Mouse (Mus musculus) liver, postnatal 0 days (tissue): ENCODE measurements around the gene Pgpep1l. TPM values are rescaled to one million over a fixed set of nuclear protein-coding genes. Genes with fewer than 3 reads are reported as not detected.
A peak's percentile ranks its signal among the peaks of the same experiment; 100 is the strongest.
"Not testable (repeated sequence)": the region's sequence is repeated elsewhere in the genome, so short reads cannot be mapped to it uniquely, and the experiment has no call there.

Experiments
- ATAC-seq: fragments of 200-750 bp; cut with Nextera tagmentation; 2 replicates; pipeline ENCODE4 v1.8.0; 2017; ENCODE audit warnings: mild to moderate bottlenecking, moderate library complexity
- DNase-seq: peaks from one replicate; pipeline ENCODE4 v3.0.0-alpha.2; 2016
- H3K27ac ChIP-seq: fragments of 300-500 bp; sonication (generic); 2 replicates; pipeline ENCODE4 v1.5.1; 2014; ENCODE audit warnings: antibody characterized with exemption, moderate library complexity, mild to moderate bottlenecking, low read depth
- H3K27me3 ChIP-seq: fragments of 300-500 bp; sonication (generic); 2 replicates; pipeline ENCODE4 v1.6.1; 2014; ENCODE audit warnings: low read length, control low read depth, mixed read lengths; ENCODE audit not compliant: insufficient read depth
- H3K36me3 ChIP-seq: fragments of 300-500 bp; sonication (generic); replicated peaks from 2 replicates; pipeline ENCODE4 v1.6.1; 2014; ENCODE audit warnings: mild to moderate bottlenecking, control low read depth, low read length, moderate library complexity, mixed read lengths; ENCODE audit not compliant: insufficient read depth
- H3K4me1 ChIP-seq: fragments of 300-500 bp; sonication (generic); 2 replicates; pipeline ENCODE4 v1.6.1; 2014; ENCODE audit warnings: antibody characterized with exemption, mild to moderate bottlenecking, control low read depth; ENCODE audit not compliant: insufficient read depth
- H3K4me2 ChIP-seq: fragments of 300-500 bp; sonication (generic); 2 replicates; pipeline ENCODE4 v1.6.1; 2014; ENCODE audit warnings: low read depth, mild to moderate bottlenecking, low read length, moderate library complexity, mixed read lengths
- H3K4me3 ChIP-seq: fragments of 300-500 bp; sonication (generic); 2 replicates; pipeline ENCODE4 v1.5.1; 2014; ENCODE audit warnings: low read depth, low read length
- H3K9ac ChIP-seq: fragments of 300-500 bp; sonication (generic); replicated peaks from 2 replicates; pipeline ENCODE4 v1.6.1; 2014; ENCODE audit warnings: mild to moderate bottlenecking, moderate library complexity
- H3K9me3 ChIP-seq: fragments of 300-500 bp; sonication (generic); 2 replicates; pipeline ENCODE4 v1.6.1; 2016; ENCODE audit warnings: mild to moderate bottlenecking, control low read depth, low read length, mixed read lengths
- CTCF ChIP-seq: sonication (generic); IDR thresholded peaks from 2 replicates; pipeline ENCODE4 v1.5.1; 2016; ENCODE audit warnings: antibody characterized with exemption, low read depth
- EP300 ChIP-seq: IDR thresholded peaks from 2 replicates; pipeline ENCODE4 v1.6.1; 2016; ENCODE audit warnings: antibody characterized with exemption, low read depth, mild to moderate bottlenecking
- WGBS: fragments of 180-500 bp; shearing (Covaris S2); extraction: QIAGEN DNeasy Blood & Tissue Kit; methylation state at CpG from one replicate; pipeline ENCODE4 v1.1.7; 2014; ENCODE audit not compliant: insufficient replicate concordance; 5-methylcytosine and 5-hydroxymethylcytosine counted together
- polyA plus RNA-seq: library from polyadenylated mRNA; unstranded; fragments of >200 nt; fragmentation: Nextera tagmentation; extraction: Ambion mirVana; gene quantifications from 2 replicates; pipeline ENCODE4 v1.2.1, GENCODE M21; 2015

The Pgpep1l gene
- polyA plus RNA-seq, 1 experiment from 2014 or later, result not detected

- Histone ChIP-seq H3K4me2 (no peak overlapping the region), H3K9me3 (no peaks in the 10 kb centered on the region), H3K27ac (peak overlapping the region; percentile 87; the same call in 1 of the 2 replicates), H3K36me3 (no peaks in the 10 kb centered on the region), H3K4me3 (no peak overlapping the region), H3K9ac (no peak overlapping the region), H3K27me3 (no peaks in the 10 kb centered on the region), H3K4me1 (peaks cover 36% of the 10 kb centered on the region)
- 67% methylated on average over 7 of the region's 7 CpGs for WGBS
- TF ChIP-seq EP300 (peak; percentile 75; the same call in 1 of the 2 replicates), CTCF (no peak)
- ATAC-seq (no peak), DNase-seq (no peak)
These were observed 19.7 kb upstream of the Pgpep1l start for GRCm38 (mm10) chr7:68283776-68284175.

GRCm38 (mm10) chr7:68283133-68283520, 19.1 kb upstream of the Pgpep1l start:
- not testable (repeated sequence) for H3K27me3 ChIP-seq, DNase-seq, ATAC-seq, H3K36me3 ChIP-seq, H3K4me3 ChIP-seq, H3K9me3 ChIP-seq, H3K9ac ChIP-seq
- H3K4me1 ChIP-seq, result peaks cover 36% of the 10 kb centered on the region
- peak overlapping the region; percentile 46 for H3K4me2 ChIP-seq
- peak overlapping the region; percentile 77 for H3K27ac ChIP-seq
- 53% methylated on average over 3 of the region's 4 CpGs for WGBS

- H3K4me1 ChIP-seq, result peaks cover 36% of the 10 kb centered on the region
- DNase-seq, result peak; percentile 26
- no peaks in the 10 kb centered on the region for H3K9me3 ChIP-seq
- WGBS, result 48% methylated on average over 22 of the region's 22 CpGs
- peak; percentile 61 for ATAC-seq
- no peak overlapping the region for H3K4me3 ChIP-seq
- no peaks in the 10 kb centered on the region for H3K27me3 ChIP-seq
- no peak overlapping the region for H3K9ac ChIP-seq
- no peaks in the 10 kb centered on the region for H3K36me3 ChIP-seq
- TF ChIP-seq EP300 (no peak), CTCF (no peak)
- peak overlapping the region; percentile 46 for H3K4me2 ChIP-seq
- H3K27ac ChIP-seq, result peak overlapping the region; percentile 77
These were observed 18.5 kb upstream of the Pgpep1l start for GRCm38 (mm10) chr7:68282304-68283132.

GRCm38 (mm10) chr7:68281341-68281740, 17.3 kb upstream of the Pgpep1l start:
- H3K4me3 ChIP-seq, result no peak overlapping the region
- H3K4me2 ChIP-seq, result no peak overlapping the region
- no peaks in the 10 kb centered on the region for H3K9me3 ChIP-seq
- H3K9ac ChIP-seq, result no peak overlapping the region; the same call in 1 of the 2 replicates
- TF ChIP-seq CTCF, result no peak
- ATAC-seq, result no peak
- H3K4me1 ChIP-seq, result peaks cover 35% of the 10 kb centered on the region
- no peaks in the 10 kb centered on the region for H3K36me3 ChIP-seq
- 57% methylated on average over 5 of the region's 5 CpGs for WGBS
- no peak overlapping the region for H3K27ac ChIP-seq
- DNase-seq, result no peak
- no peaks in the 10 kb centered on the region for H3K27me3 ChIP-seq

GRCm38 (mm10) chr7:68280352-68280869, 16.4 kb upstream of the Pgpep1l start:
- no peak for DNase-seq
- Histone ChIP-seq H3K36me3 (no peaks in the 10 kb centered on the region), H3K9ac (no peak overlapping the region), H3K4me3 (no peak overlapping the region), H3K9me3 (no peaks in the 10 kb centered on the region), H3K27me3 (no peaks in the 10 kb centered on the region), H3K4me1 (peaks cover 28% of the 10 kb centered on the region), H3K4me2 (no peak overlapping the region), H3K27ac (no peak overlapping the region)
- TF ChIP-seq EP300, result no peak
- no peak for TF ChIP-seq CTCF
- ATAC-seq, result no peak
- 86% methylated on average over 19 of the region's 19 CpGs for WGBS

- ATAC-seq (no peak), DNase-seq (no peak)
- Histone ChIP-seq H3K27me3 (no peaks in the 10 kb centered on the region), H3K27ac (no peak overlapping the region), H3K9me3 (no peaks in the 10 kb centered on the region), H3K4me2 (no peak overlapping the region), H3K9ac (no peak overlapping the region), H3K4me3 (no peak overlapping the region), H3K4me1 (peaks cover 19% of the 10 kb centered on the region), H3K36me3 (no peaks in the 10 kb centered on the region)
- TF ChIP-seq EP300, result no peak
- no peak for TF ChIP-seq CTCF
- 76% methylated on average over 7 of the region's 7 CpGs for WGBS
These were observed 15.4 kb upstream of the Pgpep1l start for GRCm38 (mm10) chr7:68279481-68279880.
